Mouse (Mus musculus) bone marrow macrophage, adult 2 months (primary cell): ENCODE results near the gene Vcpkmt.
"Not testable (repeated sequence)": the region's sequence is repeated elsewhere in the genome, so short reads cannot be mapped to it uniquely, and the experiment has no call there.

Experiments used
- CTCF ChIP-seq: IDR thresholded peaks from 2 replicates; pipeline ENCODE4 v1.5.1; 2012; ENCODE audit warnings: low read depth, mild to moderate bottlenecking, low read length, moderate library complexity
- POLR2A ChIP-seq: IDR thresholded peaks from 2 replicates; pipeline ENCODE4 v1.6.1; 2012; ENCODE audit warnings: mild to moderate bottlenecking, low read depth, low read length, borderline replicate concordance

DNA sequence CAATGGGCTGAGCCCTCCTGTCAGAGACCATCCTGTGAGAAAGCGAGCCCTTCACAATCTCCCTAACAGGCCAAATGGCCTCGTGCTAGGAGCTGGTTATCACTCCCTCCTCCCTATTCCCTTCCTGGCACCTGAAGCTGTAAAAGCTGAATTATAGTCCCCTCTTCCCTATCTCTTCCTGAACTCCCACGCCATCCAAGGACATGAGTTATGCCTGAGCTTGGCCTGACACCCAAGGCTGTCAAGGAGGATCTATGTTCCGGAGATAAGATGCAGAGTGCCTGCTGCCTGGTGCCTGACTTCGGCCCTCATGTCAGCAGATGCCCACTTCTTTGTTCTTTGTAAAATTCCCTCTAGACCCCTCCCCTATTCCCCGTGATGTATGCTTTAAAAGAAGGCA lies 21.8 kb downstream of the Vcpkmt start:
- TF ChIP-seq CTCF, POLR2A: not testable (repeated sequence)
